Mouse (Mus musculus) CD8-positive naive resting alpha-beta T cell, adult 2 months (primary cell): ENCODE results near the gene Astn2.

Source experiments
- DNase-seq, 2 experiments: peaks; one replicate each; pipeline ENCODE4 v3.0.0; 2022; ENCODE audit warnings: low read depth in 2 of 2, low spot score in 2 of 2

Gene Astn2

GRCm38 (mm10) chr4:65888332-65888993, 515.9 kb downstream of the Astn2 start:
- no peak for DNase-seq

DNA sequence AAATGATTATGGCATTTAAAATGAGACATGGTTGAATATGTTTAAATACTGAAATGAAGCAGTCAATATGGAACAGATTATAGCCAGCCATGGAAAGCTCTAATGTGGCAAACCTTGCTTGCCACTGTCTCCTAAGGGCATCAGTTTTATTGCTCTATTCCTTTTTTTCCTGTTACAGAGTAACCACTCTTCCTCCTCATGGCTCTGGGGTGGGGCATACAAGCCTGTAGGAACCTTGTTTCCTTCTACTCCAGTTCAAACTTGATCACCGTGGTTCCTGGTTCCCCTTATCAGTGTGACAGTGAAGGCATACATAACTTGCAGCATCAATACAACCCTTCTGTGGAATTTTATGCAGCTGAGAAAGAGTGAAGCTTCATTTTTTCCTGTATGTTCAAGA, 517.5 kb downstream of the Astn2 start:
- no peak for DNase-seq

DNA sequence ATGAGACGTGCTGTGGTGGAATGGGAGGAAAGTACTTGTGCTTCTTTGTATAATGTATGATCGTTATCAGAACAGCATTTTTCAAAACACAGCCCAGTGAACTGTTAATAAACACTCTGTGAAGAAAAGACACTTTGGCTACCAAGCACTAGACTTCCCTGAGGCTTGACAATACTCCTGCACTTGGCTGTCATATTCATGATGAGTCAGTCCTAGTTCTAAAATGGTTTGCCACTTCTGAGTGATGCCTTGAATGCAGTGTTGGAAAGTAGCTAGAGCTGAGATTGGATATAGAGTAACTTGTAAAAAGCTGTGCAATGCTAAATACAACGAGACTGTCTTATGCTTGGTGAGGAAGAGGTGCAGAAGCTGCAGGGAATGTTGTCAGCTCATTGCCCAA, 518.5 kb downstream of the Astn2 start:
- no peak for DNase-seq

DNA sequence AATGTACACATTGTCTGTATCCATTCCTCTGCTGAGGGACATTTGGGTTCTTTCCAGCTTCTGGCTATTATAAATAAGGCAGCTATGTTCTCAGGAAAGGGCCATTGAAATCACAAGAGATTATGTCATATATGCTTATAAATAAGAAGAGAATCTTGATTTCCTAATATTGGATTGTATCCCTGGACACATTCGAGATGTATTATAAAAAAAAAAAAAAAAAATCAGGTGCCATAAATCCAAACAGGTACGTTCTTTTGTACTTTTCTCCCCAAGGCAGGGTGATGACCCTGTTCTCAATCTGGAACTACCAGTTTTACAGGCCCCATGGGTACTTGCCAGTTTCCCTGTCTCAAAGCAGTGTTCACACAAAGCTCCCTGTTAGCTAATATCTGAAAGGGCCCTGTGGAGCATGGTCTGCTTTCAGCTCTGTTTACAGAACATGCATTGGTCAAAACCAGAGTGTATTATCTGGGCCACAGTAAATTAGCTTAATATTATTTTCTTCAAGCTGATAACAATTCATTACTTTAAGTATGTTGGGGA, 530.1 kb downstream of the Astn2 start:
- DNase-seq = no peak

- DNase-seq = no peak
Observed at GRCm38 (mm10) chr4:65864551-65864950, 539.9 kb downstream of the Astn2 start.

- DNase-seq = no peak
Observed at GRCm38 (mm10) chr4:65843191-65843590, 561.2 kb downstream of the Astn2 start.

- no peak for DNase-seq
Observed at GRCm38 (mm10) chr4:65839550-65840000, 564.8 kb downstream of the Astn2 start.

- no peak for DNase-seq
Observed at GRCm38 (mm10) chr4:65838781-65839180, 565.6 kb downstream of the Astn2 start.

- DNase-seq = no peak
Observed at GRCm38 (mm10) chr4:65832971-65833370, 571.4 kb downstream of the Astn2 start.

GRCm38 (mm10) chr4:65831872-65832271, 572.5 kb downstream of the Astn2 start:
- DNase-seq = no peak

DNA sequence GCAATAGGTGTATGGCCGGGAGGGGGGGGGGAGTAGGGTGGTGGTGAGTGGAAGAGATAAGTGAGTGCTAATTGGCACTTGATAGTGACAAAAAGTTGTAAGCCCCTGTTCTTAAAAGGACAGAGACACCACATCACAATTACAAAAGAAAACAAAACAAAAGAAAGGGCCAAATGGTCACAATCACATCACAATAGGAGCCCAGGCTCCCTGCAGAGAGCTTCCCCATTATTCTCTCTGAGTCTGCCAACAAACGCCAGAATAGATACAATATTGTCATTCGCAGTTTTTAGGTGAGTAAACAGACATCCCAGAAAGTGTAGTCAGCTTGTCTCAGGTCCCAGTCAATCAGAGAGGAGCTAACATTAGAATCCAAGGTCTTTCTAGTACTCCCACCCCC, 573.9 kb downstream of the Astn2 start:
- no peak for DNase-seq

DNA sequence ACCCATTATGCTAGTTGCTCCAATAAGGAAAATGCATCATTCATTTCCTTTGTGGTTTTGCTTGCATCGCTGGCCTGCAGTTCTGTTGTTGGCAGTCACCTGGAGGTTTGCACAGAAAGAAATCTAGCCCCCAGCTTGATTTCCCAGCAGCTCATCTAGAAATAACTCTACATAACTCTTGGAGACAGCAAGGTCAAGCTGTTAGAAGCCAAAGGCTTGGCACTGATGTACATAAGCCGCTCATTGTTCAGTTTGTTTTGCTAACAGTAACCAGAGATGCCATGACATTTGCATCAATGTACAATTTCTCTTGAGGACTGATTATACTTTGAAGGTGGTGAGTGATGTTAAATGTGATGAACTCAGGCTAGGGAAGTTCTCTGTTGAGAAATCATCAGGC, 583.3 kb downstream of the Astn2 start:
- DNase-seq = no peak

- DNase-seq = no peak
Observed at GRCm38 (mm10) chr4:65820236-65820635, 584.2 kb downstream of the Astn2 start.

- no peak for DNase-seq
Observed at GRCm38 (mm10) chr4:65819835-65820234, 584.6 kb downstream of the Astn2 start.

DNA sequence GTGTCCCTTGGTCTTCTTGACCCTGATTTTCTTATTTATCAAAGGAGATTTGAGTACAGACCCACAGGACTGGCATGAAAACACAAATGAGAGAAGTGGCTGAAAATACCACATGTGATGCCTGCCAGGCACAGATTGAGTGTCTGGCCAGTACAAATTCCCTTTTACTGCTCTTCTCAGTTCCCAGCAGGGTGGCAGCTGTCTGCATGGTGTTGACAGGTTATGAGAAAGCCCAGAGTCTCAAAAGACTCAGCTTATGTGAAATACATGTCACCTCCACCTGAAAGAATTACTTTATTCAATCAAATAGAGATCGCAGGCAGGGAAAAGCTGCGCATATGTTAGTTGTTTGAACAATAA, 590.3 kb downstream of the Astn2 start:
- DNase-seq = no peak

- DNase-seq = no peak
Observed at GRCm38 (mm10) chr4:65813500-65814175, 590.8 kb downstream of the Astn2 start.

- DNase-seq = no peak
Observed at GRCm38 (mm10) chr4:65807341-65807740, 597.1 kb downstream of the Astn2 start.

DNA sequence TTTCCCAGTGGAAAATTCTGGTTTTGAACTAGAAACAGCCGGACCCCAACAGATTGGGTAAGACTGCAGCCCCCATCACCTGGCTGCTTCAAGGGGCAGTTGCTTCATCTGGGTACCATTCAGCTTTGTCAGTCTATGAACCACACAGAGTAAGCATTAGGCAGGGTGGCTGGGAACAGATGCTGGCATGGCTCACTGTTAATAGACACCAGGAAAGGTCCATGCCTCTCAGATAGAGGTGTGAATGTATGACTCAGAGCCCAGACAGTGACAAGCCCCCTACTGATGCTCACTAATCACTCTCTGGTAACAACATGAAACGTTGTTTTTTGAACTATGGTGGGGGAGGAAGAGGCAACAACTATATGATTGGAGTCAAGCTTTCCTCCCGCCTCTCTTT, 603.2 kb downstream of the Astn2 start:
- no peak for DNase-seq

DNA sequence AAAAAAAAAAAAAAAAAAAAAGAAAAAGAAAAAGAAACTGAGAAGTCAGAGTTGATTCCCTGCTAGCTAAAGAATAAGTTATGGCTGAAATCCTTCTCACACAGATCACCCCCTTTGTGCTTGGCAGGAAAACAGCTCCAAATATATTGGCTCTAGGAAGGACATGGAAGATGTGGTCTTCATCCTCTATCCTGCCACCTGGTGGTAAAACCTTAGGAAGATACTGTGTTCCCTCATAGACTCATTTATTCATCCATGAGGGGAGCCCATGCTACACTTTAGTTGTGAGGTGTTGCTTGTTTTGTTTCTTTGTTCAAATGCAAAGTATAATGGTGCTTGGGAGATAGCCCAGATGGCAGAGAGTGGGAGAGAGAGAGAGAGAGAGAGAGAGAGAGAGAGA, 613.4 kb downstream of the Astn2 start:
- DNase-seq = no peak

DNA sequence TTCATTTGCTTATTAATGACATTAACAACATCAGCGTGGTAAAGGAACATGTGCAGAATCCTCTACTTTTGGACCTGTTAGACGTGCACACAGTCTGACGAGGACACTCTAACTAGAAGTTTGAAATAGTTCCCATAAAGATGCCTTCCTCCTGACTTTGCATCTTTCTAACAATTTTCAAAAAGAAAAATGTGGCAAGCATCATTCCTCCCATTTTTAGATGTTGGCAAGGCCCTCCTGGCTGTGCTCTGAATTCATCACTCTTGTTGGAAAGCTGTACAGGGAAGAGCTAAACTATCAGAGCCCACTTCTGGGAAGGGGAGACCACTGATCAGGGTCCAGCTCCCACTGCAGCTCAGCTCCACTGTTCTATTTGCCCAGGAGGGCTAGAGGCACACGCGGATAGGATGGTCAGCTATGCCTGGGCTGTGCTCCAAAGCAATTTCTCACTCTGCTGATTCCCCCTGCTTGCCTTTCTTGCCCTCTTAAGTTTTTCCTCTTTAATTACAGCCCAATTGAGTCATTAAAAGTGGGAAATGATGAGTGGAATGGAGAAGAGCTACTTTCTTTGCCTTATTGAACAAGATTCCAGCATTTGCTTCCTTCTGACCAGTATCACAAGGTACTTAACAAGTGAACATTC, 630.9 kb downstream of the Astn2 start:
- DNase-seq = no peak

- no peak for DNase-seq
Observed at GRCm38 (mm10) chr4:65770952-65771351, 633.5 kb downstream of the Astn2 start.

- no peak for DNase-seq
Observed at GRCm38 (mm10) chr4:65767919-65768318, 636.5 kb downstream of the Astn2 start.
